Mouse (Mus musculus) layer of hippocampus, postnatal 25 days (tissue): ENCODE measurements around the gene Slc17a1. TPM values are rescaled to one million over a fixed set of nuclear protein-coding genes. Genes with fewer than 3 reads are reported as not detected.

Source experiments
- DNase-seq, 2 experiments: peaks; one replicate each; pipeline ENCODE4 v3.0.0; 2022; ENCODE audit warnings: mixed read lengths in 2 of 2, low spot score in 1 of 2; ENCODE audit errors: extremely low spot score in 1 of 2
- total RNA-seq, 2 experiments: library from RNA; stranded (reverse); gene quantifications; 2 replicates each; pipeline ENCODE4 v1.2.3; 2021

The Slc17a1 gene
- total RNA-seq = not detected

GRCm38 (mm10) chr13:23867405-23867804 is at the start of gene Slc17a1:
Slc17a1 (plus strand) TSS chr13:23867750.
- no peak for DNase-seq

- no peak for DNase-seq
Observed at GRCm38 (mm10) chr13:23820179-23820940, 47.2 kb upstream of the Slc17a1 start.

- no peak for DNase-seq
Observed at GRCm38 (mm10) chr13:23822213-23822612, 45.3 kb upstream of the Slc17a1 start.

- DNase-seq = no peak
Observed at GRCm38 (mm10) chr13:23826606-23827005, 40.9 kb upstream of the Slc17a1 start.

GRCm38 (mm10) chr13:23833053-23833452 is 34.5 kb upstream of the Slc17a1 start:
- DNase-seq = peak in 1 of 2 experiments; percentile 20

GRCm38 (mm10) chr13:23834836-23835235 is 32.7 kb upstream of the Slc17a1 start:
- DNase-seq = no peak

- no peak for DNase-seq
Observed at GRCm38 (mm10) chr13:23836630-23837029, 30.9 kb upstream of the Slc17a1 start.

- no peak for DNase-seq
Observed at GRCm38 (mm10) chr13:23839308-23839707, 28.2 kb upstream of the Slc17a1 start, which contains the start of gene Slc17a3. Slc17a3 (plus strand) TSS chr13:23839434.

GRCm38 (mm10) chr13:23845851-23846250 is 21.7 kb upstream of the Slc17a1 start:
- DNase-seq = no peak

GRCm38 (mm10) chr13:23849299-23849698 is 18.3 kb upstream of the Slc17a1 start:
- DNase-seq = no peak

- DNase-seq = no peak
Observed at GRCm38 (mm10) chr13:23856401-23856800, 11.1 kb upstream of the Slc17a1 start.

GRCm38 (mm10) chr13:23861815-23862214 is 5.7 kb upstream of the Slc17a1 start:
- DNase-seq = no peak

- DNase-seq = no peak
Observed at GRCm38 (mm10) chr13:23864711-23865110, 2.8 kb upstream of the Slc17a1 start.

GRCm38 (mm10) chr13:23866086-23866710 is 1.4 kb upstream of the Slc17a1 start:
- no peak for DNase-seq

- DNase-seq = no peak
Observed at GRCm38 (mm10) chr13:23867000-23867399, 550 bp upstream of the Slc17a1 start.

GRCm38 (mm10) chr13:23868790-23869533 is 1.4 kb downstream of the Slc17a1 start:
- no peak for DNase-seq

- DNase-seq = no peak
Observed at GRCm38 (mm10) chr13:23869996-23870395, 2.4 kb downstream of the Slc17a1 start.

GRCm38 (mm10) chr13:23873141-23873540 is 5.6 kb downstream of the Slc17a1 start:
- no peak for DNase-seq

- DNase-seq = no peak
Observed at GRCm38 (mm10) chr13:23879106-23879505, 11.6 kb downstream of the Slc17a1 start.

- DNase-seq = no peak
Observed at GRCm38 (mm10) chr13:23879636-23880035, 12.1 kb downstream of the Slc17a1 start.

GRCm38 (mm10) chr13:23885540-23885939 is 18.0 kb downstream of the Slc17a1 start:
- DNase-seq = no peak
